Mouse (Mus musculus) G1E-ER4 (cell line): ENCODE results near the gene Snx25. TPM values are rescaled to one million over a fixed set of nuclear protein-coding genes. Genes with fewer than 3 reads are reported as not detected.

ENCODE experiments used
- GATA1 ChIP-seq: IDR thresholded peaks from one replicate; pipeline ENCODE4 v1.8.0; 2012; ENCODE audit warnings: low read length, inconsistent platforms
- polyA plus RNA-seq: library from polyadenylated mRNA; stranded (reverse); fragments of >175 nt; gene quantifications from 2 replicates; pipeline ENCODE4 v1.2.3, GENCODE M21; 2012

Snx25 gene
- polyA plus RNA-seq, 1 experiment: 11.9 TPM

- TF ChIP-seq GATA1: no peak
Measured at GRCm38 (mm10) chr8:46073540-46074140, 78.3 kb downstream of the Snx25 start.

GRCm38 (mm10) chr8:46072798-46073197 lies 79.2 kb downstream of the Snx25 start:
- TF ChIP-seq GATA1: no peak

- TF ChIP-seq GATA1: no peak
Measured at GRCm38 (mm10) chr8:46040260-46040659, 111.7 kb downstream of the Snx25 start.

GRCm38 (mm10) chr8:46039666-46040065 lies 112.3 kb downstream of the Snx25 start:
- no peak for TF ChIP-seq GATA1

GRCm38 (mm10) chr8:46036217-46036616 lies 115.7 kb downstream of the Snx25 start:
- TF ChIP-seq GATA1: no peak

- no peak for TF ChIP-seq GATA1
Measured at GRCm38 (mm10) chr8:46024392-46024791, 127.6 kb downstream of the Snx25 start.

GRCm38 (mm10) chr8:46022758-46023157 lies 129.2 kb downstream of the Snx25 start:
- TF ChIP-seq GATA1: no peak

- TF ChIP-seq GATA1: no peak
Measured at GRCm38 (mm10) chr8:46022203-46022602, 129.8 kb downstream of the Snx25 start.

GRCm38 (mm10) chr8:46010746-46011680 lies 140.9 kb downstream of the Snx25 start:
- no peak for TF ChIP-seq GATA1

- no peak for TF ChIP-seq GATA1
Measured at GRCm38 (mm10) chr8:46010306-46010705, 141.7 kb downstream of the Snx25 start.

GRCm38 (mm10) chr8:46007050-46007672 lies 144.8 kb downstream of the Snx25 start:
- no peak for TF ChIP-seq GATA1

- no peak for TF ChIP-seq GATA1
Measured at GRCm38 (mm10) chr8:46005596-46005995, 146.4 kb downstream of the Snx25 start, which contains the start of gene Ankrd37. TSS of gene Ankrd37 (minus strand) at chr8:46005707.

GRCm38 (mm10) chr8:45999784-46000705 lies 151.9 kb downstream of the Snx25 start:
- no peak for TF ChIP-seq GATA1

- no peak for TF ChIP-seq GATA1
Measured at GRCm38 (mm10) chr8:45999138-45999783, 152.7 kb downstream of the Snx25 start, which contains the start of gene Lrp2bp. TSS of gene Lrp2bp (plus strand) at chr8:45999303.

GRCm38 (mm10) chr8:45998228-45998627 lies 153.7 kb downstream of the Snx25 start:
- no peak for TF ChIP-seq GATA1

GRCm38 (mm10) chr8:45995576-45995975 lies 156.4 kb downstream of the Snx25 start:
- no peak for TF ChIP-seq GATA1
